Mouse (Mus musculus): ENCODE data around the gene Unc50.

DNA sequence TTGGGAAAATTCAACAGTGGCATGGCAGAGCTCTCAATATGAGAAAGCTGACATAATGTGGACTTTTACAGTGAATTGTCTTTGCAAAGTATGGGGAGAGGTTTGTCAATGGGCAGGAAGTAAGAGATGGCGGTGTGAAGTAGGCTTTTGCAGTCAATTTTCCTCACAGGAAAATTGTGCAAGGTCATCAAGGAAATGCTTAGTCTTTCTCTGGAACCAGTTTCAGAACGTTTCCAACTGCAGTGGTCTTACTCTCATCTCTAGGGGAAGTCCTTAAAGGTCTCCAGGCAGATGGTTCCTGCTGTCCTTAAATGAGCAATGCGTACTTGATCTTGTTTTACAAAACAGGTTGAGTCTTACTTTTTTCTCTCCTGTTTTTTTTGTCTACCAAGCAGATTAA, 57.1 kb downstream of the Unc50 start:
- TF ChIP-seq POLR2A (IDR thresholded peaks at IDR 0.05; ENCODE audit: low read depth, low read length) (no peak), CTCF (IDR thresholded peaks at IDR 0.05; ENCODE audit: borderline replicate concordance, insufficient read depth, low read length) (no peak)

Data from embryonic fibroblast, embryonic 13.5 days (primary cell).